Mouse (Mus musculus) kidney, adult 2 months (tissue): ENCODE measurements around the gene Degs1. TPM values are rescaled to one million over a fixed set of nuclear protein-coding genes. Genes with fewer than 3 reads are reported as not detected.
A peak's percentile ranks its signal among the peaks of the same experiment; 100 is the strongest.

Source experiments
- DNase-seq: peaks from one replicate; pipeline ENCODE4 v3.0.0; 2021
- H3K27ac ChIP-seq: fragments of 200-500 bp; 2 replicates; pipeline ENCODE4 v1.5.1; 2012; ENCODE audit warnings: low read depth, low read length, control low read depth, inconsistent platforms; ENCODE audit not compliant: insufficient read depth
- H3K27me3 ChIP-seq: fragments of 200-500 bp; replicated peaks from 2 replicates; pipeline ENCODE4 v1.6.1; 2012; ENCODE audit warnings: mild to moderate bottlenecking, moderate library complexity, low read length, inconsistent platforms; ENCODE audit not compliant: control insufficient read depth, insufficient read depth
- H3K36me3 ChIP-seq: fragments of 200-500 bp; 2 replicates; pipeline ENCODE4 v1.6.1; 2012; ENCODE audit warnings: mild to moderate bottlenecking, moderate library complexity, low read length, inconsistent platforms; ENCODE audit not compliant: control insufficient read depth, insufficient read depth
- H3K4me1 ChIP-seq: fragments of 200-500 bp; 2 replicates; pipeline ENCODE4 v1.6.1; 2011; ENCODE audit warnings: low read length; ENCODE audit not compliant: control insufficient read depth, insufficient read depth
- H3K4me3 ChIP-seq: fragments of 200-500 bp; 2 replicates; pipeline ENCODE4 v1.5.1; 2011; ENCODE audit warnings: mild to moderate bottlenecking, low read depth, low read length, control low read depth; ENCODE audit not compliant: insufficient read depth
- CTCF ChIP-seq: fragments of 200-500 bp; conservative IDR thresholded peaks from 2 replicates; pipeline ENCODE4 v1.5.1; 2011; ENCODE audit warnings: low read depth, mild to moderate bottlenecking, control low read depth, low read length, moderate library complexity, mixed read lengths; ENCODE audit not compliant: insufficient read depth, insufficient read length
- POLR2A ChIP-seq: fragments of 200-500 bp; IDR thresholded peaks from one replicate; pipeline ENCODE4 v1.6.1; 2011; ENCODE audit warnings: low read depth, low read length, control low read depth
- WGBS: fragments of 180-500 bp; shearing (Covaris S2); methylation state at CpG from one replicate; pipeline ENCODE4 v1.1.7; 2018; 5-methylcytosine and 5-hydroxymethylcytosine counted together
- polyA plus RNA-seq: library from polyadenylated mRNA; depleted of rRNA; stranded (reverse); fragments of >200 nt; gene quantifications from 2 replicates; pipeline ENCODE4 v1.2.3, GENCODE M21; 2012; rRNA removed

Gene Degs1
- polyA plus RNA-seq, 1 experiment, result 158 TPM

DNA sequence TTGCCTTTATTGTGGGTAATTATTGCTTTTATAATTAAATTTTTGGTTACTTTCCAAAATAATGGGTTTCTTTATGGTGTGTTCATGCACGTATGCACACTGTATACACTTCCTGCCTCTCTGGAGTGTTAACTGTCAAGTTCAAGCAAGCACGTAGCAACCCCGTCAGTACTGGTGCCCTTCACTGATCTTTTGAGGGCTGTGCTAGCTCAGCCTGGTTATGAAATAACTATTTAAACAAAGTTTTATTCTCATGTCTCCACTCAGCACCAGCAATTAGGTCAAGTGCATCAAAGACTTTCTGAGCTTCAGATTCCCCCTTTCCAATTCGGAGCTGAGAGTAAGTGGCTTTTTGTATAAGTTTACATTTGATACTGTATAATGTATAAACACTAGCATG is 53.2 kb downstream of the Degs1 start:
- DNase-seq, result no peak
- no peak overlapping the region for H3K27ac ChIP-seq
- no peaks in the 10 kb centered on the region for H3K4me1 ChIP-seq
- no peaks in the 10 kb centered on the region for H3K27me3 ChIP-seq
- TF ChIP-seq CTCF (no peak), POLR2A (no peak)
- no peak overlapping the region for H3K4me3 ChIP-seq
- H3K36me3 ChIP-seq, result no peaks in the 10 kb centered on the region
- 75% methylated on average over 4 of the region's 4 CpGs for WGBS

DNA sequence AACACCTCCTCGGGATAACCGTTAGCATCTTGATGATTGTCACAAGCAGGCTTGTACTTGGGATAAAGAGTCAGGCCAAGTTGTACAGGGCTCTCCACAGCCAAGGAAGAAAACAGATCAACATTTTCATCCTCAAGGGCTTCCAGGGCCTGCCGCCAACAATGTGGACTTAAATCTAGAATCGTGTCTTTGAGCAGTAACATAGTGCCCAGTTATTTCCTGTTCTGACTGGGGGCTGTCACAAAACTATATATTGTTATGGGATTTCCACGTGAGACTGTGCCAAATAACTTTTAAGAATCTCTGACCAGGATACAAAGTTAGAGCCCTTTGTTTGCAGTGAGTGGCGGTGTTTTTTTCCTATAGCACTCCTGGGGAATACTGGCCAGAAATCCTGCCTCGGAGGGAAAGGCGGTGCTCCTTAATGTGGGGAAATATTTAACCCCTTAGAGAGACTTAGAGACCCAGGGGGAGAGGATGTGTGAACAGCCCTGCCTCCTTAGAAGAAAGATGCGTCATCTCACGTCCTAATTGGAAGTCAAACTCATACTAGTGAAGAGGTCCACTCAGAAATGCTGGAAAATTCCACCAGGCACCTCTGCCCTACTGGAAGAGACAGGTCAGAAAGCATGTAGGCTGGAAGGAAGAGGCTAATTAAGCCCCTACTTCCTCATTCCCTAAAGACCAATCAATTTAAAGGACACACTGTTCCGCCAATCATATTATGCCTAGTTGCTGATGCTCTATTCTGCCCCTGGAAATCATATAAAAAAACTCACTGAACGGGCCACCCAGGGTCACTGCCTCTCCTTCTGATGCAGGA is 55.3 kb downstream of the Degs1 start:
- TF ChIP-seq CTCF, result no peak
- no peak for TF ChIP-seq POLR2A

GRCm38 (mm10) chr1:182226261-182226660 is 56.3 kb downstream of the Degs1 start:
- no peaks in the 10 kb centered on the region for H3K4me1 ChIP-seq
- 94% methylated on average over 9 of the region's 9 CpGs for WGBS
- H3K27me3 ChIP-seq, result no peaks in the 10 kb centered on the region
- H3K27ac ChIP-seq, result no peak overlapping the region
- H3K36me3 ChIP-seq, result no peaks in the 10 kb centered on the region
- TF ChIP-seq CTCF (no peak), POLR2A (no peak)
- no peak for DNase-seq
- no peak overlapping the region for H3K4me3 ChIP-seq

More for the DNA sequence above, 55.3 kb downstream of the Degs1 start:
- no peak overlapping the region for H3K4me3 ChIP-seq
- DNase-seq, result peak; percentile 56
- H3K36me3 ChIP-seq, result no peaks in the 10 kb centered on the region
- peak overlapping the region; percentile 71 for H3K27ac ChIP-seq
- no peaks in the 10 kb centered on the region for H3K27me3 ChIP-seq
- no peaks in the 10 kb centered on the region for H3K4me1 ChIP-seq
- 47% methylated on average over 12 of the region's 12 CpGs for WGBS

Other genes with a start within 250 kb of the Degs1 start
- gene Srp9, start 158.1 kb downstream of the Degs1 start, polyA plus RNA-seq, result 44.0 and 52.8 TPM in 2 replicates
- gene Vmn1r1, start 118.3 kb downstream of the Degs1 start, polyA plus RNA-seq, result not detected in 2 replicates
- gene Fbxo28, start 58.8 kb upstream of the Degs1 start, polyA plus RNA-seq, result 9.0 and 11.0 TPM in 2 replicates
- 25.0 and 29.7 TPM in 2 replicates for gene Trp53bp2, start 126.4 kb upstream of the Degs1 start, polyA plus RNA-seq
- 31.7 and 33.0 TPM in 2 replicates for gene Capn2, start 234.8 kb upstream of the Degs1 start, polyA plus RNA-seq